Comparison of ENCODE assay signal across 21 mouse cellular contexts in genomic region chr10:88658918-88659317, GRCm38 (mm10). TPM values are rescaled to one million over a fixed set of nuclear protein-coding genes. Genes with fewer than 3 reads are reported as not detected.
"Had no signal": no experiment of that assay in that cellular context is flagged by ENCODE, and none has a peak within 500 bp of the region (broad histone marks: within the 10 kb centered on the region; RNA-seq: fewer than 3 reads in every experiment).

No protein-coding gene starts in this region.

- H3K9me3 ChIP-seq: liver, embryonic 15.5 days; lung, embryonic 15.5 days; megakaryocyte, embryonic 14.5 days; midbrain, embryonic 13.5 days; midbrain, embryonic 15.5 days; neural tube, embryonic 13.5 days; neural tube, embryonic 15.5 days had no signal

- H3K27ac ChIP-seq: liver, embryonic 15.5 days; lung, embryonic 15.5 days; macrophage; midbrain, embryonic 13.5 days; midbrain, embryonic 15.5 days; neural tube, embryonic 13.5 days; neural tube, embryonic 15.5 days had no signal

- H3K36me3 ChIP-seq: liver, embryonic 15.5 days; lung, embryonic 15.5 days; midbrain, embryonic 13.5 days; midbrain, embryonic 15.5 days; neural tube, embryonic 13.5 days; neural tube, embryonic 15.5 days had no signal

- H3K4me3 ChIP-seq: liver, embryonic 15.5 days; lung, embryonic 15.5 days; megakaryocyte, embryonic 14.5 days; midbrain, embryonic 13.5 days; midbrain, embryonic 15.5 days; neural tube, embryonic 13.5 days; neural tube, embryonic 15.5 days had no signal

- H3K9ac ChIP-seq: liver, embryonic 15.5 days; liver, postnatal 0 days; lung, embryonic 15.5 days; midbrain, embryonic 13.5 days; midbrain, embryonic 15.5 days; neural tube, embryonic 13.5 days; neural tube, embryonic 15.5 days had no signal

- ATAC-seq: liver, postnatal 0 days; lung, postnatal 0 days; midbrain, embryonic 13.5 days; midbrain, embryonic 15.5 days had no signal

- H3K27me3 ChIP-seq: liver, embryonic 15.5 days; lung, embryonic 15.5 days; megakaryocyte, embryonic 14.5 days; midbrain, embryonic 13.5 days; midbrain, embryonic 15.5 days; neural tube, embryonic 13.5 days; neural tube, embryonic 15.5 days had no signal

- H3K4me2 ChIP-seq: liver, embryonic 15.5 days; lung, embryonic 15.5 days; midbrain, embryonic 11.5 days; midbrain, embryonic 13.5 days; midbrain, embryonic 15.5 days; neural tube, embryonic 13.5 days; neural tube, embryonic 15.5 days had no signal

- H3K4me1 ChIP-seq: liver, embryonic 15.5 days; lung, embryonic 15.5 days; megakaryocyte, embryonic 14.5 days; midbrain, embryonic 13.5 days; midbrain, embryonic 15.5 days; neural tube, embryonic 13.5 days; neural tube, embryonic 15.5 days had no signal

- DNase-seq: liver, postnatal 0 days; lung, adult 2 months; lung, postnatal 14 days; lung, postnatal 36 days; right cerebral cortex, postnatal 14 days; spleen, adult 18-20 months; thymus, adult 18-20 months; thymus, postnatal 25 days had no signal

RNA-seq across cellular contexts. Expression of gene Spic, which starts 25.9 kb away (rescaled TPM):
- polyA plus RNA-seq: midbrain, embryonic 11.5 days; midbrain, embryonic 13.5 days; midbrain, embryonic 15.5 days; midbrain, postnatal 0 days; neural tube, embryonic 11.5 days; neural tube, embryonic 13.5 days; neural tube, embryonic 15.5 days; small intestine, adult 2 months had no signal

RNA-seq across cellular contexts. Expression of gene Mybpc1, which starts 54.0 kb away (rescaled TPM):
- polyA plus RNA-seq: macrophage; small intestine, adult 2 months had no signal
